Mouse (Mus musculus): ENCODE measurements around the gene Myef2. TPM values are rescaled to one million over a fixed set of nuclear protein-coding genes. Genes with fewer than 3 reads are reported as not detected.

Gene Myef2
- polyA plus RNA-seq, 2 experiments from 2014 or later, result 35.9 to 38.4 TPM

- no peak for ATAC-seq
Observed at GRCm38 (mm10) chr2:125067373-125067772, 56.1 kb downstream of the Myef2 start.

GRCm38 (mm10) chr2:125062944-125063343 lies 60.5 kb downstream of the Myef2 start:
- ATAC-seq, result no peak

DNA sequence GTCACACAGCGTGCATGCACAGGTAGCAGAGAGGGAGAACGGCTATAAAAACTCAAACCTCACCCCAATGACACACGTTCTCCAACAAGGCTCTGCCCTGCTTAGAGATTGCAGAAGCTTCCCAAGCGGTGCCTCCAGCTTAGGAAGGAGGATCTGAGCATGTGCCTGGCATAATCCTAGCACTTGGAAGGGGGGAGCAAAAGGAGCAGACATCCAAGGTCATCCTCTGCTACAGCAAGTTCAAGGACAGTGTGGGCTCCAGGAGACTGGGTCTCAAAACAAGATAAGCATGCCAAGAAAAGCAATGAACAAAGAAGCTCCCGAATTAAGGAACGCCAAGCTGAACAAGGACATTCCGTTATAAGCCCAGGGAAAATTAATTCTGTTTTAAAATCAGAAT lies 62.0 kb downstream of the Myef2 start:
- no peak for ATAC-seq

DNA sequence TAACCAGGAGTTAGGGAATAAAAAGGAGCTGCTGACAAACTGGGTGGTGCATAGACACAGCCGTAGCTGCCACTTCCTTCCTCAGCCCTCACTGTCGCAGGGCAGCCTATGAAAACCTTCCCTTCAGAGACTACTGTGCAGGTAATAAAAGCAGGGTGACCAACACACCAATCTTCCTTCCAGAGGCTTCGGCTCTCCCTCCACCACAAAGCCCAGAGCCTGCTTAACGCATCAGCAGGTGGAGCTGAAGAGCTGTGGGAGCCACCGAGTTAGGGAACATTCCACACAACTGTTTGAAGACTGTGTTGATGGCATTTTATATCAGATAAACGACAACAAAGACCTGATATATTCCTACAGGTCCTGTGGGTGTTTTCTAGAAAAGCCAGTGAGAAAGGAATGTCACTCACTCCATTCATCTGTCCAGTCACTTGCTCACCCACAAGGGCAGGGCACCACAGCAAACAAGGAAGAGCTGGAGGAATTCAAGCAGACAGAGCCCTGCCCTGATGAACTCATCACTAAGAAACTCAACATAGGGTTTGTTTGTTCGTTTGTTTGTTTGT lies 66.1 kb downstream of the Myef2 start:
- ATAC-seq, result no peak

DNA sequence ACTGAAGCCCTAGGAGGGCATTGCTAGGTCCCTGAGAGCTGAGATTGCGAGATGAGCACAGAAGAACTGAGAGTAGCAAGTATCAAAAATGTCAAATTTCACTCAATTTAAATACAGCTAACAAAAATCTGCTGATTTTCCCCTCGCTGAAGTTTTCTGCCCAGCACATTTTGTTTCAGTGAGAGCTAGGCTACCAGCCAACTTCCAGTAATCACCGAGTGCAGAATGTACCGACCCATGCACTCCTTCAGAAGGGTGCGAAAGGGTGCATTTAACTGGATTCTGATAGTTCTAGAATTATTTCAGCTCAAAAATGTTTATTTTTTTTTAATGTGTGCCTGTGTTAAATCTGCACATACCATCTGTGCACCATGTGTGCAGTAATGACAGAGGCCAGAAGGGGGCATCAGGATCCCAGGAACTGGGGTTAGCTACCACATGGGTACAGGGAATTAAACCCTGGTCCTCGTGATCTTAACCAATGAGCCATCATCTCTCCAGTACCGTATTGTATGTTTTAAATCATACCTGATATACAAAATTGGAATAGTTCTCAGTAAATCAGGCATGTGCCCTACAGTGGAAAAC lies 68.1 kb downstream of the Myef2 start:
- ATAC-seq, result no peak

Other genes starting within 250 kb of the Myef2 start
- 10 to 100 TPM in 1 of 2 experiments, 1 to 10 TPM in 1; 3.4 to 12.3 TPM for gene Slc24a5, start 55.5 kb downstream of the Myef2 start, polyA plus RNA-seq (2017; shearing (Covaris generic))
- gene Ctxn2, start 13.0 kb upstream of the Myef2 start, polyA plus RNA-seq (2017; shearing (Covaris generic)), result not detected
- under 1 TPM in 1 of 2 experiments, not detected in 1; 0.17 TPM for gene Slc12a1, start 28.8 kb upstream of the Myef2 start, polyA plus RNA-seq (2017; shearing (Covaris generic))
- gene Dut, start 123.5 kb upstream of the Myef2 start, polyA plus RNA-seq (2017; shearing (Covaris generic)), result 10 to 100 TPM; 79.4 to 92.9 TPM

Measured in activated CD4-positive, CD25-positive, alpha-beta regulatory T cell, adult 4 months (primary cell).